Mouse (Mus musculus): ENCODE measurements around the gene Hesx1. TPM values are rescaled to one million over a fixed set of nuclear protein-coding genes. Genes with fewer than 3 reads are reported as not detected.
A peak's percentile ranks its signal among the peaks of the same experiment; 100 is the strongest.
"Not testable (repeated sequence)": the region's sequence is repeated elsewhere in the genome, so short reads cannot be mapped to it uniquely, and the experiment has no call there.

Gene Hesx1
- total RNA-seq (2021), result not detected
- long read RNA-seq, experiment 1, result 0 reads
- long read RNA-seq, experiment 2, result 0 reads

- intact Hi-C loops (cut with DNase I; ENCODE audit: low total_unique reads), result no loop called here
- peak; percentile 45 for DNase-seq
Measured at GRCm38 (mm10) chr14:26994211-26994741, at the start of gene Hesx1. Gene Hesx1, plus strand, starts transcription at chr14:26994416.

- DNase-seq, result not testable (repeated sequence)
Measured at GRCm38 (mm10) chr14:26956139-26956538, 38.1 kb upstream of the Hesx1 start.

DNA sequence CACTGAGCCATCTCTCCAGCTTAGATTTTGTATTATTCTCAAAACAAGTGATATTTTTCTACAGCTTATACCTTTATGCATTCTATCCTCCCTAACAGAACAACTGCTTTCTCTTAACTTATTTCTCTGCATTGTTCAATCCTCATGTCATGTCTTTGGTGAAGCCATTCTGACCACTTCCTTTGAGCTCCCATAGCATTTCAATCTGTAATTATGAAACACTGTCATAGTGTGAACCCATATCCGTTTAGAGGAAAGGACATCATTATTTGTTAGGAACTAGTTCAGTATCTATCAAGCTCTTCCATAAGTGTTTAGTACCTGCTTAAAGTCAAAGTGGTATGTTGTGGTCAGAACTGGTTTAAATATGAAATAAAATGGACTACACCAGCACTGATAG, 33.7 kb upstream of the Hesx1 start:
- no peak for DNase-seq
- intact Hi-C loops (cut with DNase I; ENCODE audit: low total_unique reads), result no loop called here

More at GRCm38 (mm10) chr14:26956139-26956538, 38.1 kb upstream of the Hesx1 start:
- intact Hi-C loops (cut with DNase I; ENCODE audit: low total_unique reads), result not testable (repeated sequence)

DNA sequence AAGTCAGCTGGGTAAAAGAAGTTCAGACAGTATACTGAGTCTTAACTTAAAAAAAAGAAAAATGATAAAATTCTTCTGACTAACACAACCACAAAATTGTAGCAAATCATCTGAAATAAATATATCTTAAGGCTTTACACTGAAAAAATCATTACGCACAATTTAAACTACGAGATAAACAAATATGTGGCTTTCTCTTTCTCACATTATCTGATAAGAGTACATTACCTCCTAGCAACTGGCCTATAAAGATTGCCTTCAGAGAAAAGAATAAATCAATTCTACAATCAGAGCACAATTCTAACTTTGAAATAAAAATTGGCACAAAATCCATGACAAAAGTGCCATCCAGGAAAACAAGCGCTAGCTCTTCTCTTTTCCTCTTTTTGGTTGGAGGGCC, 25.1 kb upstream of the Hesx1 start:
- intact Hi-C loops (cut with DNase I; ENCODE audit: low total_unique reads), result no loop called here

DNA sequence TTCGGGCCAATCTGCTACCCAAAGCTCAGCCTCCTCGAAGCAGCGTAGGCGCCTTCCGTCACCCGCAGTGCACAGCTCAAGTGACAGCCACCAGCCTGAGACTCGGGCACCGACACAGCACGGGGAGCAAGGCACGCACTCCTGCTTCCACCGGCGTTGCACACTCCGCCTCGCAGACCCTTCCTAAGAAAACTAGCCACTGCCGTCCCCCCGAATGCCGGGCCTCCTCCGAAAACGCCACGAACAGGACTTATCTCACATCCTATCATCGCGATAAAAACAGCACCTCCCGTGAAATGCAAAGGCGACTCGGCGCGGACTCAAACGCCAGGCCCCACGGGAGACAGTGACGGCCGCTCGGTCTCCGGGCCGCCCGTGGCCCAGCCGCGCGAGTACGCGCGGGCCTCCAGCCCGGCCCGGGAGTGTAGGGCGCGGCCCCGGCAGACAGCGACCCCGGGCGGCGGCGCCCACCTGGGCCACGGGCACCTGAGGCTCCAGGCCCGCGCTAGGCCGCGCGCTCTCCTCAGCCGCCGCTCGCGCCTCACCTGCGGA, 24.3 kb upstream of the Hesx1 start:
- intact Hi-C loops (cut with DNase I; ENCODE audit: low total_unique reads), result no loop called here
- DNase-seq, result peak; percentile 53

More for the DNA sequence above, 25.1 kb upstream of the Hesx1 start:
- no peak for DNase-seq

- intact Hi-C loops (cut with DNase I; ENCODE audit: low total_unique reads), result no loop called here
- peak; percentile 98 for DNase-seq
Measured at GRCm38 (mm10) chr14:26970439-26970932, 23.7 kb upstream of the Hesx1 start.

- intact Hi-C loops (cut with DNase I; ENCODE audit: low total_unique reads), result no loop called here
- no peak for DNase-seq
Measured at GRCm38 (mm10) chr14:26971106-26971789, 23.0 kb upstream of the Hesx1 start, which contains the start of gene Appl1. Gene Appl1, minus strand, starts transcription at chr14:26971232.

- no peak for DNase-seq
- intact Hi-C loops (cut with DNase I; ENCODE audit: low total_unique reads), result no loop called here
Measured at GRCm38 (mm10) chr14:26973089-26973488, 21.1 kb upstream of the Hesx1 start.

DNA sequence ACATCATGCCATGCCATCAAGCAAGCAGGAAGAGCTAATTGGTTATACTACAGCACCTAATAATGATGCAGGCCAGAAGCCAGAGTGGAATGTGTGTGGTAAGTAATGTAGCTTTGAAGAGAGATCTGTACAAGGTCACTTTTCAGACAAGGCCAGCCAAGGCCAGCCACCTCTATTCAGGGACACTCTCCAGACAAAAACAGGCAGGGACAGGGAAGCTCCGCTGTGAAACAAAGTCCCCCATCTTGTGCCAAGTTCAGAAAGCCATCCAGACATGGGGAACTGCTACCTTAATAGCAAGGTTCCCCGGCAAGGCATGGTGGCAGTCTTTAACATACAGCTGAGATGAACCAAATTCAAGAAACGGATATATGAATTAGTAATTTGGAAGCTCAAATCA, 18.7 kb upstream of the Hesx1 start:
- DNase-seq, result no peak
- intact Hi-C loops (cut with DNase I; ENCODE audit: low total_unique reads), result no loop called here

- intact Hi-C loops (cut with DNase I; ENCODE audit: low total_unique reads), result no loop called here
- no peak for DNase-seq
Measured at GRCm38 (mm10) chr14:26976212-26976611, 18.0 kb upstream of the Hesx1 start.

DNA sequence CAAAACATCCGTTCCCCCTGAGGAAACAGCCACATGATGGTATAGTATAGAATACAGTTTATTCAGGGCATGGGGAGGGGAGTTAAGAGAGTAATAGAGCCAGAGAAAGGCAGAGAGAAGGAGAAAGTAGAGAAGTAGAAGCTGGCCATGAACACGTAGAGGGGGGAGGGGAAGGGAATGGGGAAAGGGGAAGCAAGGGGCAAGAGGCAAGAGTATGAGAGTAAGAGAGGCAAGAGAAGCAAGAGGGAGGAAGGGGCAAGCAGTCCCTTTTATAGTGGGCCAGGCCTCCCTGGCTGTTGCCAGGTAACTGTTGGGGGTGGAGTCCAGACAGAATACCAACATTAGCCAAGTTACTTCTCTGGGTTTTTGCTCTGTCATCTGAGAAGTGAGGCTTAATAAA, 16.7 kb upstream of the Hesx1 start:
- intact Hi-C loops (cut with DNase I; ENCODE audit: low total_unique reads), result no loop called here
- DNase-seq, result no peak

DNA sequence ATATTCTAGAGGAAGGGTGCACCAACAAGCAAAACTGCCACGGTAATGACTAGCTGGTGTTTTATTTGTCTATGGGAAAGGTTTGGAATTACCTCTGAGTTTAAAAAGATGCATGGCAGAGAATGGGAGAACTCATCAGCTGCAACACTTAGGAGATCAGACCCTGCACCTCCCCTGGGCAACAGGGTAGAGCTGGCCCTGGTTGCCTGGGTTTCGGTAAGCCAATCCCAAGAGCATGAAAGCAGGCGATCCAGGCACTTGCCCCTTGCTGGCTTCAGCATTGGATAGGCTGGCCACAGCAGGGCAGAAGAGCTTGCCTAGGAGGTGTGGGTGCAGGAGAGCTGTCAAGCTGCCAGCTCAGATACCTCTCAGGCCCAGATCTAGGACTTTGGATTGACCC, 14.4 kb upstream of the Hesx1 start:
- no peak for DNase-seq

GRCm38 (mm10) chr14:26981021-26981420, 13.2 kb upstream of the Hesx1 start:
- intact Hi-C loops (cut with DNase I; ENCODE audit: low total_unique reads), result loop anchor here (5.0 kb wide), 1 partner anchor 41 kb away; no protein-coding TSS in a partner anchor
- no peak for DNase-seq

More for the DNA sequence above, 14.4 kb upstream of the Hesx1 start:
- intact Hi-C loops (cut with DNase I; ENCODE audit: low total_unique reads), result loop anchor here (5.0 kb wide), 1 partner anchor 42 kb away; no protein-coding TSS in a partner anchor

- intact Hi-C loops (cut with DNase I; ENCODE audit: low total_unique reads), result loop anchor here (5.0 kb wide), 1 partner anchor 41 kb away; no protein-coding TSS in a partner anchor
- no peak for DNase-seq
Measured at GRCm38 (mm10) chr14:26981494-26982149, 12.6 kb upstream of the Hesx1 start.

- intact Hi-C loops (cut with DNase I; ENCODE audit: low total_unique reads), result loop anchor here (5.0 kb wide), 1 partner anchor 40 kb away; no protein-coding TSS in a partner anchor
Measured at GRCm38 (mm10) chr14:26982150-26982530, 12.1 kb upstream of the Hesx1 start.

DNA sequence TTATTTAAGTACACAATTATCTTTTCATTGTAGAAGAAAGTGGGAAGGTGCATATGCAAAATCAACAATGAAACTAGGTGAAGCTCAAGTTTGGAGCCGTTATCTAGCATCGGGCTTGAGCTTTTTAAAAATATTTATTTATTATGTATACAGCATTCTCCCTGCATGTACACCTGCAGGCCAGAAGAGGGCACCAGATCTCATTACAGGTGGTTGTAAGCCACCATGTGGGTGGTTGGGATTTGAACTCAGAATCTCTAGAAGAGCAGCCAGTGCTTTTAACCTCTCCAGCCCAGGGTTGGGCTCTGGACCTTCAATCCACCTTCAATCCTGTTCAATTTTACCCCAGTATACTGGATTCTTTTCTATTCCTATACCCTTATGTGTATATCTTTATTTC, 5.5 kb upstream of the Hesx1 start:
- DNase-seq, result no peak
- intact Hi-C loops (cut with DNase I; ENCODE audit: low total_unique reads), result no loop called here

More at GRCm38 (mm10) chr14:26982150-26982530, 12.1 kb upstream of the Hesx1 start:
- DNase-seq, result no peak

GRCm38 (mm10) chr14:26991622-26992021, 2.6 kb upstream of the Hesx1 start:
- intact Hi-C loops (cut with DNase I; ENCODE audit: low total_unique reads), result no loop called here
- DNase-seq, result no peak

DNA sequence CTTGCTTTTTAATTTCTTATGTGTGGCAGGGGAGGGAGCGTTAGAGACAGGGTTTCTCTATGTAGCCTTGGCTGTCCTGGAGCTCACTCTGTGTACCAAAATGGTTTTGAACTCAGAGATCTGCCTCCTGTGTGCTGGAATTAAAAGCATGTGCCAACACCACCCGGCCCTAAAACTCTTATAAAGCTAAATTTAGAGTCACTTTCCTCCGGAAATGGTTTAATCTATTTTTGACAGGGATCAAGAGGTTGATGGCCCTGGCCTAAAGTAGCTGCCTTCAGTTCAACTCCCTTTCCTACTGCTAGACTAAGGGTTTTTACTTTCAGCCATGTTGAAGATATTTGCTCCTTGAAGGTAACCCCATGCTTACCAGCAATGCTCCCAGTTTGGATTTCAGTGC, 789 bp upstream of the Hesx1 start:
- intact Hi-C loops (cut with DNase I; ENCODE audit: low total_unique reads), result no loop called here
- DNase-seq, result no peak

GRCm38 (mm10) chr14:26996257-26996656, 2.0 kb downstream of the Hesx1 start:
- no peak for DNase-seq
- intact Hi-C loops (cut with DNase I; ENCODE audit: low total_unique reads), result no loop called here

GRCm38 (mm10) chr14:27000386-27000785, 6.2 kb downstream of the Hesx1 start:
- intact Hi-C loops (cut with DNase I; ENCODE audit: low total_unique reads), result no loop called here
- no peak for DNase-seq

All from gastrocnemius, postnatal 14 days (tissue).